Mouse (Mus musculus): ENCODE data around the gene Zfp382. TPM values are rescaled to one million over a fixed set of nuclear protein-coding genes. Genes with fewer than 3 reads are reported as not detected.
"Not testable (repeated sequence)": the region's sequence is repeated elsewhere in the genome, so short reads cannot be mapped to it uniquely, and the experiment has no call there.

The Zfp382 gene
- polyA plus RNA-seq, 1 experiment from 2014 or later = 1.6 TPM

- Histone ChIP-seq H3K36me3 (peaks cover 7% of the 10 kb centered on the region; the same call in 1 of the 2 replicates), H3K27me3 (no peaks in the 10 kb centered on the region), H3K27ac (no peak overlapping the region; the same call in 1 of the 2 replicates), H3K9me3 (replicated peaks) (no peaks in the 10 kb centered on the region), H3K4me3 (replicated peaks) (peak overlapping the region; percentile 74), H3K9ac (peak overlapping the region; percentile 62), H3K4me1 (replicated peaks) (peaks cover 48% of the 10 kb centered on the region), H3K4me2 (peak overlapping the region; percentile 81)
- DNase-seq (no peak), ATAC-seq (ENCODE audit: low read depth) (no peak)
- WGBS (ENCODE audit: insufficient replicate concordance) = 19% methylated on average over 5 of the region's 5 CpGs
Measured at GRCm38 (mm10) chr7:30095551-30096125, 26.1 kb upstream of the Zfp382 start.

DNA sequence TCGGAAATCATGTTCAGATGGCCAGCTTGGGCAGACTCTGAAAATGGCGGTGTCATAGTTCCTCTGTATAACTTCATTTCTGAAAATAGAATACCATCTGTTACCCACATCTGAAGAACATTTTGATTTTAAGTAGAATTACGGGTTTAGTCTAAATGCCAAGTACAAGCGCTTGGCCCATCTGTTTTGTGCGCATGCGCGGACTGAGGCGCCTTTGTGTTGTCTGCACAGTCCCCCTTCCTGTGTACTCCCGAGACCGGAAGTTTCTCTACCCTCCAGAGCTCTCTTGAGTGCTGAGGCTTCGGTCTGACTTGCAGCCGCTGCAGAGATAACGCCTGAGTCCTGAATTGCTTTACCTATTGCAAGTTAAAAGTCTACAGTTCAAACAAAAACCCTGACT, 22.4 kb upstream of the Zfp382 start:
- no peak overlapping the region for H3K9ac ChIP-seq
- ATAC-seq (ENCODE audit: low read depth) (no peak), DNase-seq (no peak)
- H3K9me3 ChIP-seq (replicated peaks) = peaks cover 6% of the 10 kb centered on the region; the same call in 1 of the 2 replicates
- no peaks in the 10 kb centered on the region for H3K27me3 ChIP-seq
- no peak overlapping the region for H3K4me2 ChIP-seq
- no peak overlapping the region for H3K4me3 ChIP-seq (replicated peaks)
- H3K36me3 ChIP-seq = peaks cover 31% of the 10 kb centered on the region
- no peak overlapping the region for H3K27ac ChIP-seq
- WGBS (ENCODE audit: insufficient replicate concordance) = 78% methylated on average over 13 of the region's 13 CpGs
- H3K4me1 ChIP-seq (replicated peaks) = peaks cover 30% of the 10 kb centered on the region

GRCm38 (mm10) chr7:30116076-30116475, 5.7 kb upstream of the Zfp382 start:
- H3K4me3 ChIP-seq (replicated peaks) = no peak overlapping the region
- no peaks in the 10 kb centered on the region for H3K27me3 ChIP-seq
- WGBS (ENCODE audit: insufficient replicate concordance) = 78% methylated on average over 5 of the region's 5 CpGs
- H3K4me1 ChIP-seq (replicated peaks) = peaks cover 2% of the 10 kb centered on the region
- H3K9me3 ChIP-seq (replicated peaks) = peaks cover 21% of the 10 kb centered on the region
- H3K27ac ChIP-seq = no peak overlapping the region
- DNase-seq (no peak), ATAC-seq (ENCODE audit: low read depth) (no peak)
- no peak overlapping the region for H3K9ac ChIP-seq
- H3K4me2 ChIP-seq = no peak overlapping the region
- no peaks in the 10 kb centered on the region for H3K36me3 ChIP-seq

- H3K9ac ChIP-seq; ATAC-seq (ENCODE audit: low read depth); H3K36me3 ChIP-seq; H3K4me2 ChIP-seq; H3K27me3 ChIP-seq; H3K27ac ChIP-seq; H3K4me3 ChIP-seq (replicated peaks): not testable (repeated sequence)
- DNase-seq = peak; percentile 9
- Histone ChIP-seq H3K4me1 (replicated peaks) (peaks cover 15% of the 10 kb centered on the region), H3K9me3 (replicated peaks) (peaks cover 21% of the 10 kb centered on the region)
- WGBS (ENCODE audit: insufficient replicate concordance) = 87% methylated on average over 12 of the region's 12 CpGs
Measured at GRCm38 (mm10) chr7:30117935-30118334, 3.8 kb upstream of the Zfp382 start.

- DNase-seq (no peak), ATAC-seq (ENCODE audit: low read depth) (no peak)
- WGBS (ENCODE audit: insufficient replicate concordance) = 4% methylated on average over 15 of the region's 15 CpGs
- H3K9me3 ChIP-seq (replicated peaks) = 0 out of 2 replicates have a peak, but pooled peaks cover 6% of the 10 kb centered on the region
- H3K27me3 ChIP-seq = no peaks in the 10 kb centered on the region
- H3K4me3 ChIP-seq (replicated peaks) = peak overlapping the region; percentile 73
- peak overlapping the region; percentile 62; the same call in 1 of the 2 replicates for H3K27ac ChIP-seq
- H3K4me1 ChIP-seq (replicated peaks) = peaks cover 16% of the 10 kb centered on the region
- peak overlapping the region; percentile 80 for H3K9ac ChIP-seq
- H3K4me2 ChIP-seq = peak overlapping the region; percentile 88
- peaks cover 9% of the 10 kb centered on the region; the same call in 1 of the 2 replicates for H3K36me3 ChIP-seq
Measured at GRCm38 (mm10) chr7:30122188-30122530, 417 bp downstream of the Zfp382 start.

DNA sequence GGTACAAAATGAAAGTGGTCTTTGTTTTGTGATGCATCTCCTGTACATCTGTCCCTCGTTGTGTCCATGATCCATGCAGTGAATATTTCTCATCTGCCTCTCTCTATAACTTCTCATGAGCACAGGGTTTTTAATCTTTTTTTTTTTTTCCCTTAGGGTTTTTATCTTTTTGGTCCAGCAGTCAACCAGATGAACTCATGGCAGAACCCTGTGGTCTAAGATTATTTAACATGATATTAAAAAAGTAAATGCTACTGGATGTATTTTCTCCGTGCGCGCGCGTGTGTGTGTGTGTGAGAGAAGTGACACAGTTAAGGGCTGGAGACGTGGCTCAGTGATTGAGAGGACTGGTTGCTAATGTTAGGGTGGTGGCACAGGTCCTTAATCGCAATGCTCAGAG, 8.2 kb downstream of the Zfp382 start:
- H3K4me2 ChIP-seq = no peak overlapping the region
- H3K4me3 ChIP-seq (replicated peaks) = no peak overlapping the region
- no peaks in the 10 kb centered on the region for H3K4me1 ChIP-seq (replicated peaks)
- 78% methylated on average over 8 of the region's 8 CpGs for WGBS (ENCODE audit: insufficient replicate concordance)
- peaks cover 7% of the 10 kb centered on the region; the same call in 1 of the 2 replicates for H3K9me3 ChIP-seq (replicated peaks)
- H3K36me3 ChIP-seq = peaks cover 47% of the 10 kb centered on the region
- H3K27ac ChIP-seq = no peak overlapping the region
- no peaks in the 10 kb centered on the region for H3K27me3 ChIP-seq
- DNase-seq (no peak), ATAC-seq (ENCODE audit: low read depth) (no peak)
- no peak overlapping the region for H3K9ac ChIP-seq

DNA sequence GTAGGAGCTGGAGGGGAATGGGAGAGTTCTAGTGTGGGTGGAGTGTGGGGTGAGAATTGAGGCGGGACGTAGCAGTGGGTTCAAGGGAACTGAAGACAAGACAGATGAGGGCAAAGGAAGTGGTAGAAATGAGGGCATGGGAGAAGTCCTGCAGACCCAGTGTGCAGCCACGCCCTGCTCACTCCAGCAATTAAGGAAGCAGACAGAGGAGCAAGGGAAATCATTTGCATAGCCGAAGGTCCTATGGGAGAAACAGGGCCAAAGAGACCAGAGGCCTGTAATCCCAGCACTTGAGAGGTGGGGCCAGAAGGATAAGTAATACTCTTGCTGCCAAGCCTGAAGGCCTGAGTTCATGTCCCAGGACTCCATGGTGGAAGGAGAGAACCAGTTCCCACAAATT, 10.7 kb downstream of the Zfp382 start:
- H3K36me3 ChIP-seq = peaks cover 38% of the 10 kb centered on the region
- no peaks in the 10 kb centered on the region for H3K4me1 ChIP-seq (replicated peaks)
- WGBS (ENCODE audit: insufficient replicate concordance) = 81% methylated on average over 4 of the region's 4 CpGs
- H3K9me3 ChIP-seq (replicated peaks) = peaks cover 7% of the 10 kb centered on the region; the same call in 1 of the 2 replicates
- DNase-seq (no peak), ATAC-seq (ENCODE audit: low read depth) (no peak)
- no peaks in the 10 kb centered on the region for H3K27me3 ChIP-seq
- no peak overlapping the region for H3K9ac ChIP-seq
- H3K27ac ChIP-seq = no peak overlapping the region
- no peak overlapping the region for H3K4me3 ChIP-seq (replicated peaks)
- H3K4me2 ChIP-seq = no peak overlapping the region

- Histone ChIP-seq H3K27ac (no peak overlapping the region), H3K4me2 (no peak overlapping the region), H3K9me3 (replicated peaks) (peaks cover 7% of the 10 kb centered on the region; the same call in 1 of the 2 replicates), H3K36me3 (peaks cover 24% of the 10 kb centered on the region), H3K4me3 (replicated peaks) (no peak overlapping the region), H3K9ac (no peak overlapping the region), H3K4me1 (replicated peaks) (no peaks in the 10 kb centered on the region), H3K27me3 (no peaks in the 10 kb centered on the region)
- 85% methylated on average over 10 of the region's 10 CpGs for WGBS (ENCODE audit: insufficient replicate concordance)
- ATAC-seq (ENCODE audit: low read depth) (no peak), DNase-seq (no peak)
Measured at GRCm38 (mm10) chr7:30136826-30137225, 15.1 kb downstream of the Zfp382 start.

- no peaks in the 10 kb centered on the region for H3K9me3 ChIP-seq (replicated peaks)
- H3K36me3 ChIP-seq = peaks cover 14% of the 10 kb centered on the region; the same call in 1 of the 2 replicates
- no peak for ATAC-seq (ENCODE audit: low read depth)
- no peak for DNase-seq
- H3K4me1 ChIP-seq (replicated peaks) = no peaks in the 10 kb centered on the region
- H3K27me3 ChIP-seq = no peaks in the 10 kb centered on the region
- no peak overlapping the region for H3K27ac ChIP-seq
- WGBS (ENCODE audit: insufficient replicate concordance) = 17% methylated on average over 8 of the region's 8 CpGs
- H3K4me2 ChIP-seq = peak overlapping the region; percentile 63
- H3K4me3 ChIP-seq (replicated peaks) = peak overlapping the region; percentile 52
- H3K9ac ChIP-seq = no peak overlapping the region
Measured at GRCm38 (mm10) chr7:30143170-30143554, 21.4 kb downstream of the Zfp382 start.

GRCm38 (mm10) chr7:30143555-30144209, 21.9 kb downstream of the Zfp382 start:
- Histone ChIP-seq H3K4me2 (peak overlapping the region; percentile 63), H3K9ac (peak overlapping the region; percentile 55; the same call in 1 of the 2 replicates), H3K9me3 (replicated peaks) (no peaks in the 10 kb centered on the region), H3K4me3 (replicated peaks) (peak overlapping the region; percentile 52), H3K27ac (no peak overlapping the region), H3K36me3 (peaks cover 19% of the 10 kb centered on the region), H3K4me1 (replicated peaks) (no peaks in the 10 kb centered on the region), H3K27me3 (no peaks in the 10 kb centered on the region)
- WGBS (ENCODE audit: insufficient replicate concordance) = 5% methylated on average over 35 of the region's 35 CpGs
- ATAC-seq (ENCODE audit: low read depth) = peak; percentile 70
- peak; percentile 31 for DNase-seq

- 86% methylated on average over 5 of the region's 5 CpGs for WGBS (ENCODE audit: insufficient replicate concordance)
Measured at GRCm38 (mm10) chr7:30147011-30147410, 25.3 kb downstream of the Zfp382 start.

GRCm38 (mm10) chr7:30154040-30154439, 32.3 kb downstream of the Zfp382 start:
- H3K9ac ChIP-seq = no peak overlapping the region
- no peak for ATAC-seq (ENCODE audit: low read depth)
- WGBS (ENCODE audit: insufficient replicate concordance) = 79% methylated on average over 1 of the region's 1 CpGs
- H3K27ac ChIP-seq = no peak overlapping the region
- H3K9me3 ChIP-seq (replicated peaks) = peaks cover 61% of the 10 kb centered on the region
- no peak overlapping the region for H3K4me3 ChIP-seq (replicated peaks)
- no peak overlapping the region for H3K4me2 ChIP-seq
- peaks cover 85% of the 10 kb centered on the region for H3K36me3 ChIP-seq
- no peaks in the 10 kb centered on the region for H3K4me1 ChIP-seq (replicated peaks)
- DNase-seq = no peak
- H3K27me3 ChIP-seq = no peaks in the 10 kb centered on the region

More at GRCm38 (mm10) chr7:30147011-30147410, 25.3 kb downstream of the Zfp382 start:
- H3K9me3 ChIP-seq (replicated peaks) = peaks cover 20% of the 10 kb centered on the region
- no peak overlapping the region for H3K4me2 ChIP-seq
- peaks cover 45% of the 10 kb centered on the region for H3K36me3 ChIP-seq
- ATAC-seq (ENCODE audit: low read depth) = no peak
- no peaks in the 10 kb centered on the region for H3K27me3 ChIP-seq
- no peak for DNase-seq
- H3K27ac ChIP-seq = no peak overlapping the region
- no peak overlapping the region for H3K4me3 ChIP-seq (replicated peaks)
- H3K9ac ChIP-seq = no peak overlapping the region
- H3K4me1 ChIP-seq (replicated peaks) = no peaks in the 10 kb centered on the region
